ENCODE assay signal across 13 mouse cellular contexts in the genomic region with DNA sequence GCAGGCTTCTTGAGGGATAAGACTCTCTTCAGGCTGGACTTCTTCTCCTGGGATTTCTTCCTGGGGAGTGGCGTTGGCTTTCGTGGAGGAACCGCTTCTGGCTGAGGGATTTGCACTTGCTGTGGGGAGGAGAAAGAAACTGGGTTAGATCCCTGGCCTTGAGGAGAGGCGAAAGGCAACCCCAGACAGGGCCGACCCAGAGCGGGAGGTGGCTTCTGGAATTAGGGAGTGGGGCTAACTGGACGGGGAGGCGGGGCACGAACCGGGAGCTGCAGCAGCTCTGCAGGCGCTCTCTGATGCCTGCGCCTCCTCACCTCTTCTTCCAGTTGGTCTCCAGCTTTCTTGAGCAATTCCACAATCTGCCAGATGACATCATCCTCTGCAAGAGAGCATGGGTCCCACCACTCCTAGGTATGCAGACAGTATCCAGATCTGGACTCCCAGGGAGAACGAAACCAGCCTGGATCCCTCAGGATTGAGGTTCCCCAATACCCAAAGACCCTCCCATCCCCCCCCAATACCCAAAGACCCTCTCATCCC. TPM values are rescaled to one million over a fixed set of nuclear protein-coding genes. Genes with fewer than 3 reads are reported as not detected.
A peak's percentile ranks its signal among the peaks of the same experiment; 100 is the strongest.
DNase-seq lines count a peak whose midpoint lies in the region; ATAC-seq and TF ChIP-seq lines count a peak whose summit lies in the region.
"Had no signal": no experiment of that assay in that cellular context is flagged by ENCODE, and none has a peak within 500 bp of the region (broad histone marks: within the 10 kb centered on the region; RNA-seq: fewer than 3 reads in every experiment).

No protein-coding gene starts in this region.

- ATAC-seq in forebrain, postnatal 0 days, result peak; percentile 12; the same call in 1 of the 2 replicates
- ATAC-seq in midbrain, embryonic 15.5 days (replicated peaks), result peak; percentile 48
- ATAC-seq: CD4-positive, CD25-positive, alpha-beta regulatory T cell, adult 4 months had no signal

- no peaks in the 10 kb centered on the region for H3K27me3 ChIP-seq in forebrain, postnatal 0 days (ENCODE audit: insufficient read depth, low read length)
- no peaks in the 10 kb centered on the region for H3K27me3 ChIP-seq in midbrain, embryonic 15.5 days (replicated peaks)
- H3K27me3 ChIP-seq in cerebellum, adult 2 months (ENCODE audit: control insufficient read depth, insufficient read depth, low read length), result no peaks in the 10 kb centered on the region

- peak overlapping the region; percentile 87 for H3K27ac ChIP-seq in layer of hippocampus, adult 2 months
- H3K27ac ChIP-seq in forebrain, postnatal 0 days (ENCODE audit: low read depth, low read length), result peak overlapping the region; percentile 87
- H3K27ac ChIP-seq in midbrain, embryonic 15.5 days, result peak overlapping the region; percentile 91
- H3K27ac ChIP-seq in cerebellum, adult 2 months (ENCODE audit: insufficient read depth, low read length), result no peak overlapping the region

- no peaks in the 10 kb centered on the region for H3K36me3 ChIP-seq in forebrain, postnatal 0 days (ENCODE audit: insufficient read depth)
- H3K36me3 ChIP-seq in midbrain, embryonic 15.5 days (replicated peaks), result no peaks in the 10 kb centered on the region

- no peak for TF ChIP-seq CTCF in layer of hippocampus, adult 2 months (conservative IDR thresholded peaks at IDR 0.05)
- no peak for TF ChIP-seq CTCF in forebrain, postnatal 0 days (IDR thresholded peaks at IDR 0.05; ENCODE audit: low read depth)
- TF ChIP-seq CTCF in cerebellum, adult 2 months (IDR thresholded peaks at IDR 0.05; ENCODE audit: borderline replicate concordance, insufficient read depth, low read depth, low read length), result no peak

- H3K4me2 ChIP-seq in forebrain, postnatal 0 days (ENCODE audit: low read depth), result no peak overlapping the region
- peak overlapping the region; percentile 24 for H3K4me2 ChIP-seq in midbrain, embryonic 15.5 days

- TF ChIP-seq POLR2A in cerebellum, adult 2 months (IDR thresholded peaks at IDR 0.05; ENCODE audit: borderline replicate concordance, insufficient read depth, low read length), result no peak

- peaks cover 23% of the 10 kb centered on the region; the same call in 1 of the 2 replicates for H3K4me1 ChIP-seq in forebrain, postnatal 0 days (ENCODE audit: insufficient read depth)
- peaks cover 20% of the 10 kb centered on the region for H3K4me1 ChIP-seq in midbrain, embryonic 15.5 days
- peaks cover 4% of the 10 kb centered on the region; the same call in 1 of the 2 replicates for H3K4me1 ChIP-seq in cerebellum, adult 2 months (ENCODE audit: control insufficient read depth, insufficient read depth, low read length)

- H3K4me3 ChIP-seq in layer of hippocampus, adult 2 months, result no peak overlapping the region
- no peak overlapping the region for H3K4me3 ChIP-seq in forebrain, postnatal 0 days (ENCODE audit: low read depth, low read length)
- no peak overlapping the region for H3K4me3 ChIP-seq in midbrain, embryonic 15.5 days
- no peak overlapping the region for H3K4me3 ChIP-seq in cerebellum, adult 2 months (replicated peaks; ENCODE audit: insufficient read depth, low read depth, low read length)

- WGBS in forebrain, postnatal 0 days, result 68% methylated on average over 13 of the region's 13 CpGs
- WGBS in midbrain, embryonic 15.5 days, result 56% methylated on average over 13 of the region's 13 CpGs
- WGBS in cerebellum, adult 2 months, result 86% methylated on average over 13 of the region's 13 CpGs

- H3K9ac ChIP-seq in forebrain, postnatal 0 days, result no peak overlapping the region
- no peak overlapping the region for H3K9ac ChIP-seq in midbrain, embryonic 15.5 days

- H3K9me3 ChIP-seq in forebrain, postnatal 0 days (ENCODE audit: low read length), result no peaks in the 10 kb centered on the region
- H3K9me3 ChIP-seq in midbrain, embryonic 15.5 days, result no peaks in the 10 kb centered on the region

- no peak for DNase-seq in layer of hippocampus, adult 2 months (ENCODE audit: low spot score in 2 of 2)
- no peak for DNase-seq in layer of hippocampus, adult 8-10 months (ENCODE audit: low spot score in 2 of 2)
- peak; percentile 60 for DNase-seq in MN1 (ENCODE audit: low spot score)
- peak; percentile 24 for DNase-seq in forebrain, postnatal 0 days
- no peak for DNase-seq in embryo, embryonic 10 days (ENCODE audit: low spot score)
- DNase-seq in urinary bladder, postnatal 14 days (ENCODE audit: low spot score), result no peak
- no peak for DNase-seq in cerebellum, adult 2 months

RNA-seq across cellular contexts. Expression of a gene that starts 9.7 kb away (rescaled TPM):
- 1 to 10 TPM; 4.0 to 4.1 TPM for total RNA-seq in layer of hippocampus, adult 2 months (2021)
- 1 to 10 TPM; 3.2 to 6.4 (median 4.9) TPM for total RNA-seq in layer of hippocampus, adult 8-10 months (2022)
- 3.3 and 4.1 TPM in 2 replicates for total RNA-seq in forebrain, postnatal 0 days (2014; rRNA removed)
- 1.8 and 2.1 TPM in 2 replicates for polyA plus RNA-seq in forebrain, postnatal 0 days (2015; fragmentation: Nextera tagmentation; extraction: Ambion mirVana)
- polyA plus RNA-seq in midbrain, embryonic 15.5 days (2015; fragmentation: Nextera tagmentation; extraction: Ambion mirVana), result 1.7 and 2.5 TPM in 2 replicates
- 0.36 and 0.74 TPM in 2 replicates for polyA plus RNA-seq in cerebellum, adult 2 months (2012; rRNA removed)

RNA-seq across cellular contexts. Expression of a gene that starts 38.2 kb away (rescaled TPM):
- not detected for total RNA-seq in layer of hippocampus, adult 2 months (2021)
- not detected for total RNA-seq in layer of hippocampus, adult 8-10 months (2022)
- not detected in 2 replicates for total RNA-seq in forebrain, postnatal 0 days (2014; rRNA removed)
- not detected in 2 replicates for polyA plus RNA-seq in forebrain, postnatal 0 days (2015; fragmentation: Nextera tagmentation; extraction: Ambion mirVana)
- 0.17 TPM in 1 of 2 replicates, not detected in the other for polyA plus RNA-seq in midbrain, embryonic 15.5 days (2015; fragmentation: Nextera tagmentation; extraction: Ambion mirVana)
- polyA plus RNA-seq in cerebellum, adult 2 months (2012; rRNA removed), result not detected in 2 replicates
- total RNA-seq: megakaryocyte-erythroid progenitor cell, adult 5-6 weeks had no signal
- polyA plus RNA-seq: CD4-positive, CD25-positive, alpha-beta regulatory T cell, adult 4 months; limb, embryonic 11.5 days had no signal

RNA-seq across cellular contexts. Expression of a gene that starts 46.3 kb away (rescaled TPM):
- total RNA-seq in layer of hippocampus, adult 2 months (2021), result 10 to 100 TPM; 58.7 to 64.4 TPM
- total RNA-seq in layer of hippocampus, adult 8-10 months (2022), result 10 to 100 TPM; 56.0 to 80.0 (median 62.1) TPM
- 69.2 and 77.3 TPM in 2 replicates for total RNA-seq in forebrain, postnatal 0 days (2014; rRNA removed)
- polyA plus RNA-seq in forebrain, postnatal 0 days (2015; fragmentation: Nextera tagmentation; extraction: Ambion mirVana), result 63.4 and 72.9 TPM in 2 replicates
- polyA plus RNA-seq in midbrain, embryonic 15.5 days (2015; fragmentation: Nextera tagmentation; extraction: Ambion mirVana), result 91.1 and 93.9 TPM in 2 replicates
- polyA plus RNA-seq in cerebellum, adult 2 months (2012; rRNA removed), result 43.7 and 45.8 TPM in 2 replicates

RNA-seq across cellular contexts. Expression of a gene that starts 47.2 kb away (rescaled TPM):
- total RNA-seq in layer of hippocampus, adult 2 months (2021), result under 1 TPM; 0.49 to 0.56 TPM
- total RNA-seq in layer of hippocampus, adult 8-10 months (2022), result under 1 TPM; 0.43 to 0.84 (median 0.70) TPM
- not detected in 2 replicates for total RNA-seq in forebrain, postnatal 0 days (2014; rRNA removed)
- polyA plus RNA-seq in forebrain, postnatal 0 days (2015; fragmentation: Nextera tagmentation; extraction: Ambion mirVana), result 0.04 TPM in 1 of 2 replicates, not detected in the other
- 0.05 and 0.10 TPM in 2 replicates for polyA plus RNA-seq in midbrain, embryonic 15.5 days (2015; fragmentation: Nextera tagmentation; extraction: Ambion mirVana)
- polyA plus RNA-seq in cerebellum, adult 2 months (2012; rRNA removed), result 0.03 and 0.05 TPM in 2 replicates
- total RNA-seq: adrenal gland, postnatal 10 days; megakaryocyte-erythroid progenitor cell, adult 5-6 weeks had no signal
- polyA plus RNA-seq: CD4-positive, CD25-positive, alpha-beta regulatory T cell, adult 4 months; kidney, embryonic 14.5 days; limb, embryonic 11.5 days had no signal

Comparison
In these comparisons a context has a peak if more than half of its experiments do, and no peak if none do; other contexts are left out.
1. DNase-seq: peak in MN1 (single experiment) and forebrain, postnatal 0 days (single experiment); none in layer of hippocampus, adult 2 months (0 of 2), layer of hippocampus, adult 8-10 months (0 of 2), embryo, embryonic 10 days (single experiment), urinary bladder, postnatal 14 days (single experiment) and cerebellum, adult 2 months (0 of 2).